Mouse (Mus musculus): ENCODE measurements around the gene Pcnx4.

Gene Pcnx4

DNA sequence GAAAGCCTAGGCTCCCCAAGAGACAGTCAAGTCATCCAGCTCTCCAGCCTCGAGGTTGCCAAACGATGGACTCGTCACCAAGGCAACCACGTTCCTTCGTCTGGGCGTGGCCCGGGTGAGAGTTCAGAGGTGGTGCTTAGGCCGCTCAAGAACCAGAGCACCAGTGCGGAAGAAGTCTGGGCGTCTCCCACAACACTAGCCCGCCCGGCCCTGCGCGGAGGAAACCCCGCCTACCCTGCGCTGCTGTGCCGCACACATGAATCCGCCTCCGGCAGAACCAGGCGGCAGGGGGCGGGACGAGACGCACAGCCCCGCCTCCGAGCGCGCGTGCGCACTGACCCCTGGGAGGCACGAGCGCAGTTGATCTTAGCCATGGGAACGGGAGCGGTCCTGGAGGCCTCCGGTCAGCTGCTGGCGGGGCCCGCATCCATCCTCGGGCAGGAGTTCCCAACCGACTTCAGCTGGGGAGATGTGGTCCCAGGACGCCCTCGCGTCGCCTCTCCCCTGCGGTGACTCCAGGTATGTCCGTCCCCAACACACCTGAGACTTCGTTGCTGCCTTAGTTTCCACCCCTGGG is at the start of gene Pcnx4:
TSS of gene Pcnx4 (plus strand) at position 363 of the 577 bp plus-strand sequence.
- in situ Hi-C loops (cut with MboI; ENCODE audit: low pct_unique_long_range_greater_than_20kb in 1 of 2, low sequenced_read_pairs in 2 of 2, unreplicated experiment in 1 of 2) = loop anchor here (10.0 to 25.0 kb wide), 2 partner anchors 119 to 126 kb away; partner anchors contain the start of gene Dhrs7 (in 1 of the 2)

DNA sequence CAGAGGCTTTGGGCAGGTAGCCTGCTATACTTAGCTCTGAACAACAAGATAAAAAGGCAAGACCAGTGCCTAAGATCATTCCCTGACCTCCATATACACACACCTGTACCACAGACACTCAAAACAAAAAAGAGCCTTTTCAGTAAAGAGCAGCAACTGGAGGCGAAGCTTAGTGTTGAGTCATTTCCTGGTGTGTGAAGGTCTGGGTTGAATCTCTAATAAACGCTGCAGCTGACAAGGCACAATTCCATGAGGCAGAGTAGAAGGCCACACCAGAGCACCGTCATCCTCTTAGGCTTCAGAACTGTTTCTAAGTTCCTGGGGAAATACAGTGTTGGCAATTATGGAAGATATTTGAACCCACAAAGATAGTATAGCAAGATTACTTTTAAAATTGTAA is 48.7 kb upstream of the Pcnx4 start:
- in situ Hi-C loops (cut with MboI; ENCODE audit: low pct_unique_long_range_greater_than_20kb in 1 of 2, low sequenced_read_pairs in 2 of 2, unreplicated experiment in 1 of 2) = no loop called here

DNA sequence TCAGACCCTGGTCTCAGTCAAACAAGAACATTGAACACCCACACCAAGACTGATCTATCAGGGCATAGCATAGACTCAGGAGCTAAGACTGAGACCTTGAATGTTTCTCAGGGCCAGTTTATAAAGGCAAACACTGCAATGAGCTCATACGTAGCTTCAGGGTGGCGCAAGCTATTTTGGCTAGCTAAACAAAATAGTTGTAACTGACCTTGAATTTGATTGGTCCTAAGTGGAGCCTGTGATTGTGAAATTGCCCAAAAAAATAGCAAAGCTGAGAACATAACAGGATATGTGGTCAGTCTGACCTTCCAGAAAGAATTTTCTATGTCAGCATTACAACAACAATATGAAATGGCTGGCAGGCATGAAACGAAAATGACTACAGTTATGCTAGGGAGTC is 46.2 kb upstream of the Pcnx4 start:
- in situ Hi-C loops (cut with MboI; ENCODE audit: low pct_unique_long_range_greater_than_20kb in 1 of 2, low sequenced_read_pairs in 2 of 2, unreplicated experiment in 1 of 2) = no loop called here

DNA sequence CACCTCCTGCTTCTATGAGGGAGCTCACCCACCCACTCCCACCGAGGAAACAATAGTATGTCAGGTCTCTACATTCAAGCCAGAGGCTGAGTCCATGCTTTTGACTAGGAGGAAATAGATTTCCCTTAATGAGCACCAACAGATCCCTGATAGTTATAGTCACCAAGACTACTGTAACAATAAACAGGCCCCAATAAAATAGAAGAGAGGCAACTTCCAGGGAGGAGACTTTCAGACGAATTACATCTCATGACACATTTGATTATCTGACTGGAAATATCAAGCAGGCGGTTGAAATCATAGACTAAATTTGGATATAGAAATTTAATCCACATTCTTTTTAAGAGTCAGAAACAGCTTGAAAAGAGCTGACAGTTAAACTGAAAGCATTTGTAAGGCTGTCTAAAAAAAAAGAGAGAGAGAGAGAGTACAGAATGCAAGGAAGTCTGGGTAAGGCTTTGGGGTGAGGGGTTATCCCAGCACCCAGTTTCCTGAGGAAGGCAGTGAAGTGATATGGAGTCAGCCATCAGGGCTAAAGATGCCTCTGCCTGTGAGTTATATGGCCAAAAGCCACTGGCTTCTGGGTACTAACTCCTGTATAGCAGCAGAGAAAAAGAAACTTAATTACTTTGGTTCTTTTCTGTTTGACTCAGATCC is 45.0 kb upstream of the Pcnx4 start:
- in situ Hi-C loops (cut with MboI; ENCODE audit: low pct_unique_long_range_greater_than_20kb in 1 of 2, low sequenced_read_pairs in 2 of 2, unreplicated experiment in 1 of 2) = no loop called here

DNA sequence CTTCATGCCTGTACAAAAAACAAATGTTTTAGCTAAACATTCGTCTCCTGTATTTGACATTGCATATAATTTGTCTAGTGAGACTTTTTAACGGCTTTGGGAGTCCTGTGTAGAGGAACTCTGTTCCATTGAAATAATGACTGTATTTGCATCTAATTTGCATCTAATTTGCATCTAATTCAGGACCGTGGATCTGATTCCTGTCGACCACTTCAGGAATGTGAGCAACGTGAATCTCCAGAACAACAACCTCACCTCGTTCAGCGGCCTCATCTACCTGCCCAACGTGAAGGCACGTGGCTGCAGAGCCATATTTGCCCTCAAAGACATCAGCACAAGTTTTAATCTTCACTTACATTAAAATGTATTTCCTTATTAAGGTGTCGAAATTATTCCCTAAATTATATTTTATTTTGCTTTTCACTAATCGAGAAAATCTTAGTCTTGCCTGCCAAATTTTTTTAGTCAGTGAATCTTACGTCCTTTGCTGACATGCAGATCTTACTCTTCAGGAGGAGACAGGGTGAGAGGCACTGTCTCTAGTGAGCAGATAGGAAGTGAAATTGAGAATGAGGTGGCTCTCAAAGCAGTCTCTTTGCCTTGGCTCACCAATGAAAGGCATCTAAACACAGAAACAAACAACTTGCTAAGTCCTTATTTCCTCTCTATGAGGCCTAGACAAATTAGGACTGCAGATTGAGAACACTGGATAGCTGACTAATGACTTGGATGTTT is 39.1 kb upstream of the Pcnx4 start:
- in situ Hi-C loops (cut with MboI; ENCODE audit: low pct_unique_long_range_greater_than_20kb in 1 of 2, low sequenced_read_pairs in 2 of 2, unreplicated experiment in 1 of 2) = no loop called here

DNA sequence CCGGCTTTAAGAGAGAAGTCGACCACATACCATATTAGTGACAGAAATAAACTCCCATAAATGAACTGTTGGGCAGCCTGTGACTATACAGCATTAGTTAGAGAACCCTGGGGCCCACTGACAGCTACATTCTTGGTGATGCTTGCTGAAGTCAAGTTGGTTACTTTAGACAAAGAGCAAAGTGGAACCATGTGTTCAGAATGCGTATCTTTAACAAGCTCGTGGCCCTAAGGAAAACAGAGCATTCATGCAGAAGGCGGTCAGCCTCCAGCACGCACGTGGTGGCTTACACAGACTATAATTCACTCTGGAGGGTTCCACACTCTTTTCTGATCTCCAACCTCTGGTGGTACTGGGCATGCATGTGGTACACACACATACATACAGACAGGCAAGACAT is 26.6 kb upstream of the Pcnx4 start:
- in situ Hi-C loops (cut with MboI; ENCODE audit: low pct_unique_long_range_greater_than_20kb in 1 of 2, low sequenced_read_pairs in 2 of 2, unreplicated experiment in 1 of 2) = loop anchor here (10.0 to 25.0 kb wide), 3 partner anchors 185 to 478 kb away; no protein-coding TSS in a partner anchor

DNA sequence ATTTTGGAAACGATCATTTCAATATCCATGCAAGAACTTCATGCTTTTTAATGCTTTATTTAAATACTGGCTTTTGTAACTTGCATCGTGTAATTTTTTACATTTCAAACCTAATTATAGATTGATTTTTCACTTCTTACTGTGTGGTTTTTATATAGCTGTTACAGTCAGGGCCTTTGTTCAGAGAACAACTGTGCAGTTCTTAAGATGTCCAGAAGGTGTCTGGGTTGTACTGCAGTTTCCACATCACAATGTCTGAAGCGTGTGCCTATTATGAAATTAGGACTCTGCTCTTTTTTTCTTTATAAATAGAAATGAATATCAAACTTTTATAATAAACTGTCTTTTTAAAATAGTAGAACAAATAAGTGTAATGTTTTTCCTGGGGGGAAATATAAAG is 20.7 kb upstream of the Pcnx4 start:
- in situ Hi-C loops (cut with MboI; ENCODE audit: low pct_unique_long_range_greater_than_20kb in 1 of 2, low sequenced_read_pairs in 2 of 2, unreplicated experiment in 1 of 2) = loop anchor here (10.0 to 25.0 kb wide), 3 partner anchors 179 to 472 kb away; no protein-coding TSS in a partner anchor

DNA sequence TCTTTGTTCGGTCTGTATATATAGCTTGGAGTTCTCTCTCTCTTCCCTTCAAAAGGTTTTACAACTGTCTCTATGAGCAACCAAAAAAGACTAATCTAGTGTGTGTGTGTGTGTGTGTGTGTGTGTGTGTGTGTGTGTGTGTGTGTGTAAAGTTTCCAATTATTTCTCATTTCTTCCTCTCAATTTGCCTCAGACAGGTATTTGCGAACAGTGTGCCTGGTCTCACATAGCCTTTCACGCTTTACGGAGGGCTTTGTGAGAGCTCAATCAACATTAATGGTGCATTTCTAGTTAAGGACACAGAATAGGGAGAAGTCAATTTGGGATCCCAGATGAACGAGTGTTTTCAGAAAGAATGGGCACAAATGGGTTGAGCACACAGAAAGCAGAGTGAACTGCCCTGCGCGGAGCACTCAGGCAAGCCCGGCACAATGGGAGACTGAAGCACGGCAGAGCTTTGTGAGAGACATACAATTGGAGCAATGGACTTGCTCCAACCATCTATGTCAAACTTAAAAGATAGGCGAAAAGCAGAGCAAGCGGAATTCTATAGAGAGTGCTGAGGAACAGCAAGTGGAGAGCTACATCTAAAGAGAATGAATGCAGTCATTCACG is 18.0 kb upstream of the Pcnx4 start:
- in situ Hi-C loops (cut with MboI; ENCODE audit: low pct_unique_long_range_greater_than_20kb in 1 of 2, low sequenced_read_pairs in 2 of 2, unreplicated experiment in 1 of 2) = loop anchor here (10.0 to 25.0 kb wide), 3 partner anchors 177 to 469 kb away; no protein-coding TSS in a partner anchor

DNA sequence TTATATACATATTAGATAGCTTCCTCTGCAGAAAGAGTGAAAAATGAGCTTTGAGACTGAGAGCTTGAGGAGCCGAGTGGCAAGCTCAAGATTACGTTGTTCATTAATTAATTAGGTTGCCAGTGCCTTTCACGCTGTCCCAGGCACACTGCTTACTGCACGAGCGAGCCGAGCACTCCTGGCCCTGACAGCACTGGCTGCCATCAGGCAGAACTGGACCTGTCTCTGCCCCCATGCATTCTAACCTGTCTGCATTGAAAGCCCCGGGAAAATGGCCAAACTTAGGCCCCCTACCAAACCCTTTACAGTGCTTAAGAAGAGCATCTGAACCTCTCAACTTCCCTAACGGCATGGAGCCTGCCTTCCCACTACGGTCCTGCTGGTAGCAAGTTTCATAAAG is 16.8 kb upstream of the Pcnx4 start:
- in situ Hi-C loops (cut with MboI; ENCODE audit: low pct_unique_long_range_greater_than_20kb in 1 of 2, low sequenced_read_pairs in 2 of 2, unreplicated experiment in 1 of 2) = loop anchor here (10.0 to 25.0 kb wide), 3 partner anchors 175 to 468 kb away; no protein-coding TSS in a partner anchor

DNA sequence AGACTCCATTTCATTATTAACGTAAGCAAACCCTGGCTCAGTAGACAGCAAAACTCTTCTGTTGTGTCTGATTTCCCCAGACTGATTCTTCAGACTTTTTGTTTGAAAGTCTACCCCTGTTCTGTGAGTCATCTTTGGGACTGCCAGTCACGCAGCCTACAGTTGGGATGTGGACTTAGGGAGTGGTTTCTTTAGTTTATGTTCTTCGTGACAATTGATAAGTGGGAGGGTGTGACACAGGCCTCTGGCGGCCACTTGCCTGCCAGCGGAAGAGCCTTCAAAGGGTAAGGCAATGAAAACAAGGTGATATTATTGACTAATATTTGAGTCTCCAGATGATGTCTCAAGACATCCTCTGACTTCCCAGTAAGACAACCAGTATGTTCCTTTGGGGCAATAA is 16.3 kb upstream of the Pcnx4 start:
- in situ Hi-C loops (cut with MboI; ENCODE audit: low pct_unique_long_range_greater_than_20kb in 1 of 2, low sequenced_read_pairs in 2 of 2, unreplicated experiment in 1 of 2) = loop anchor here (10.0 to 25.0 kb wide), 3 partner anchors 175 to 467 kb away; no protein-coding TSS in a partner anchor

DNA sequence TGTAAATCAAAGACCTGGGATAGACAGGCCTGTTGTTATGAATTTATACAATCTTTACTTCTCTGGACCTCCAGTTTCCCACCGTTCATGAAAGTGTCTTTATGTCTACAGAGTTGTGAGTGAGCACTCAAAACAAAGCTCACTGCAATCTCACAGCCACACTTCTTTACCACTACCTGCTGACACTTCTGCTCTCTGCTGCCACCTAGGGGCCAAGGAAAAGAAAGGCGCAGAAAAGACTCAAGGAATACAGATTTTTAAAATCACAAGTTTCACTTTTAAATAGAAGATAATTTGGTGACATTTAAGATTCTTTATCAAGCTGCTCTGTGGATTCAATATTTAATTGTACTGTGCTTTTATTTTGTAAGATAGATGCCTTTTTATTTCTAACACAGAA is 15.5 kb upstream of the Pcnx4 start:
- in situ Hi-C loops (cut with MboI; ENCODE audit: low pct_unique_long_range_greater_than_20kb in 1 of 2, low sequenced_read_pairs in 2 of 2, unreplicated experiment in 1 of 2) = loop anchor here (25.0 kb wide), 2 partner anchors 317 to 467 kb away; no protein-coding TSS in a partner anchor

DNA sequence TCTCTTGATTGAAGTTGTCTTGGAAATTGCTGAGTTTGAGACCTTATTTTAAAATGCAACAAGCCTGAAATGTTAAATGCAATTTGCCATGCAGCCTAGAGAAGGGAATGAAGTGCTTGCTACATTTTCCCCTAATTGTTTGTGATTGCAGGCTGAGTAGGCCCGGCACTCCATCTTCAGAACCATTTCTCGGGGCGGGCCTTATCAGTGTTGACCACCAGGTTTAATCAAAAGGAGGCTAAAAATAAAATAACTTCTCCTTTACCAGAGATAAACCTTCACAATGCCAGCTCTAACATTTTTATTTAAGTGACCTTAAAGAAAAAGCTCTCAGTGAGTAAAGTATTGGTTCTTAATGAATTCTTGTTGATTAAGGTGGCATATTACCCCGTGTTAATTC is 10.6 kb upstream of the Pcnx4 start:
- in situ Hi-C loops (cut with MboI; ENCODE audit: low pct_unique_long_range_greater_than_20kb in 1 of 2, low sequenced_read_pairs in 2 of 2, unreplicated experiment in 1 of 2) = loop anchor here in 1 of 2 experiments (25.0 kb wide), 1 partner anchor 137 kb away; the partner anchor contains the start of gene Dhrs7

DNA sequence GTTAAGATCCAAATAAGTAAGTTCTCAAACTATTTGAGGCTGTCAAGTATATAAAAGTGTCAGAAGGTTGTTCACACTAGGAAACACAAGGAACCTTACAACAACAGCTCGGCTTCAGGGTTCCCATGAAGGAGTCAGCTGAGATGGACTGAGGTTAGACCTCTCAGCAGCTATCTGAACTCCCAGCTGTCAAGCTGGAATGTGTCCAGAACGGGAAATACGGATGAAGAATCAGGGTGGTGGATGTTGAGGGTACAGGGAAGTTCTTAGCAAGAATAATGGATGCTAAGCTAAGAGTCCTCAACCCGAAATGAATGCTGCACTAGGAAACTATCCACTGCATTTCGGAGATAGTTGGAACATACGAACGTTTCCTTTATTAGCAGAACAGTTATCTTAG is 3.9 kb upstream of the Pcnx4 start:
- in situ Hi-C loops (cut with MboI; ENCODE audit: low pct_unique_long_range_greater_than_20kb in 1 of 2, low sequenced_read_pairs in 2 of 2, unreplicated experiment in 1 of 2) = loop anchor here (10.0 to 25.0 kb wide), 2 partner anchors 122 to 130 kb away; partner anchors contain the start of gene Dhrs7 (in 1 of the 2)

DNA sequence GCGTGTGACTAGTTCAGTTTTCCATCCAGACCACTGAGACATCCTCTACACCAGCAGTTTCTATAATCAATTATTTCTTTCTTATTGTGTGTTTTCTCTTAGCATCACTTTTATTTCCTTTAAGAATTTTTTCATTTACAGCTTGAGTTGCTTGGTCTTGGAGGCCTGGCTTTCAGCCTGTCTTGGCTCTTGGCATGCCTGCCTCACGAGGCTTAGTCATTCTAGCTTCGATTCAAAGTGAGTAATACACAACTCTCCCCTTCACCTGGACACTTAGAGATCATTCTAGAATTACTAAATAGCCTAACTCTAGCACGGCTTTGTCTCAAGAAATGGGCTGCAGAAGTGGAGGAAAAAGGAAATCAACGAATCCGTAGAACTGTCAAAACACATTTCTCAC is 2.2 kb upstream of the Pcnx4 start:
- in situ Hi-C loops (cut with MboI; ENCODE audit: low pct_unique_long_range_greater_than_20kb in 1 of 2, low sequenced_read_pairs in 2 of 2, unreplicated experiment in 1 of 2) = loop anchor here (10.0 to 25.0 kb wide), 2 partner anchors 121 to 128 kb away; partner anchors contain the start of gene Dhrs7 (in 1 of the 2)

DNA sequence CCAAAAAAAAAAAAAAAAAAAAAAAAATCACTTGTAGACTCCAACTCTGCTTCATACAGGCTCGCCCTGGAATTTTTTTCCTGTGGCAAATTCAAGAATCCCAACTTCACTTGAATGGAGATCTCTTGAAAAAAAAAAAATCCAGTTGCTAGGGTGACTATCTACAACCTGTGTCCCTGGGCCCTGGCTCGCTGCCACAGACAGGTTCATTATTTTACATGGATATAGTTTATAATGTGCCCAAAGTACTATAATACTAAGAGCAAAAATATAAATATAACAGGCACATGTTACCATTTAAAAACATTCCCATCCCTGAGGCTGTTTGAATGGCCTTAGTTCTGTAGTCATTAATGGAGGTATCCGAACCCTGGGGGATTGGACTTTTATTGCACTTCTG is 584 bp upstream of the Pcnx4 start:
- in situ Hi-C loops (cut with MboI; ENCODE audit: low pct_unique_long_range_greater_than_20kb in 1 of 2, low sequenced_read_pairs in 2 of 2, unreplicated experiment in 1 of 2) = loop anchor here (10.0 to 25.0 kb wide), 2 partner anchors 119 to 127 kb away; partner anchors contain the start of gene Dhrs7 (in 1 of the 2)

DNA sequence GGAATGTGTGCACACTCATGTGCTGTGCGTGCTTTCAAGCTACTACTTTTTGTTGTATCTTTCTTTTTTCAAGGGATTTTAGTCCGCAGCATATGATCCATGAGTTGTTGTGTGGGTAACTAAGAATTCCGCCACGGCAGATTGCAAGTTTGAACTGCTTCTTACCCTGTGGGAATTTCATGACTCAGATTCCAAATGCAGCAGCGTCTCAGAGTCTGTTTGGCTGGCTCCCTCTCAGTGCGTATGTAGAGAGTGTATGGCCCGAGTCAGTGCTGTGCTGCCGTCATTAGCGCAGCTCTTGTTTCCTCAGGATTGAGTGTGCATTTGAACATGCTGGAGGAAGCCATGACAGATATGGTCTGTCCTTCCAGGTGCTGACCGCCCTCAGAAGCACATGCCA is 2.4 kb downstream of the Pcnx4 start:
- in situ Hi-C loops (cut with MboI; ENCODE audit: low pct_unique_long_range_greater_than_20kb in 1 of 2, low sequenced_read_pairs in 2 of 2, unreplicated experiment in 1 of 2) = loop anchor here (10.0 to 25.0 kb wide), 2 partner anchors 116 to 124 kb away; partner anchors contain the start of gene Dhrs7 (in 1 of the 2)

DNA sequence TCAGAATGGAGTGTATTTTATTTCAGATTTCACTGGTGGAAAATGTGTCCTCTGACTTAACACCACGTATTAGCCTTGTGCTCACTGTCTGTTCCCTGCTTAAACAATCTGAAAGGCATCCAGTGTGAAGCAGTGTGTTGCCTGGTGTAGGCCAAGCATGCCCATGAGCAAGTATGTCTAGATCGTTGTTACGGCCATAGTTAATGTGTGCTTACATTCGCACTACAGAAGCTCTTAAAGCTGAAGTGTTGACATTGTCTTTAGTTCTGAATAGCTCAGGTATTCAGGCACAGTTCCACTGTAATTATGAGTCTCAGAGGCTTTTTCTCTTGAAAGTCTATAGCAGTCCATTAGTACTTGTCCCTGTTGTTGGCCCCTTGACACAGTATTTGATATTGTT is 18.2 kb downstream of the Pcnx4 start:
- in situ Hi-C loops (cut with MboI; ENCODE audit: low pct_unique_long_range_greater_than_20kb in 1 of 2, low sequenced_read_pairs in 2 of 2, unreplicated experiment in 1 of 2) = no loop called here

DNA sequence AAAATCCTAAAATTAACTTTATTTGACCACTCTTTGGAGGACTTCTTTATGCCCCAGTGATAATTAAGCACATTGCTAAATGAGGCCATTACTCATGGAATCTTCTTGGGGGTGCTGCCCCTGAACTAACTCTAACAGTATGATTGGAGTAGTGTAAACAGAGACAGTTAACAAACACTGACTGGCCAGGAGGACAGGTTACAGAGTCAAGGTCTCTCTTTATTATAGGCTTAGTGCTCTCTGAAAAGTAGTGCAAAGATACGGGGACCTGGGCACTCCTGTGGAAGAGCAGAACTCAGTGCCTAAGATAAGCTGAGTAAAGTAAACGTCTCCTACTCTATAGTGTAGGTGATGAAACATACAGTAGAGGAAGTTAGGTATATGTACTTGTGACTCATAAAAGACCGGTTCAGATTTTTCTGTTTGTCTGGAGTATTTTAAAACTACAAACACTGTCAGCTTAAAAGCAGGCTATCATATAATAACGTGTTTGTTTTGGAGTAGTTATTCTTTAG is 28.2 kb downstream of the Pcnx4 start:
- in situ Hi-C loops (cut with MboI; ENCODE audit: low pct_unique_long_range_greater_than_20kb in 1 of 2, low sequenced_read_pairs in 2 of 2, unreplicated experiment in 1 of 2) = no loop called here

Data from mouse embryonic stem cell (cell line).